Mouse (Mus musculus) stomach, postnatal 0 days (tissue): Measurements from ENCODE around the gene Garnl3.

ENCODE experiments used
- CTCF ChIP-seq: IDR thresholded peaks from 2 replicates; pipeline ENCODE4 v1.5.1; 2016; ENCODE audit warnings: antibody characterized with exemption, low read depth, mild to moderate bottlenecking, moderate library complexity
- EP300 ChIP-seq: optimal IDR thresholded peaks from 2 replicates; pipeline ENCODE3; 2016; ENCODE audit warnings: antibody characterized with exemption

GRCm38 (mm10) chr2:33045899-33046298, 85.6 kb downstream of the Garnl3 start:
- TF ChIP-seq CTCF, result no peak
- TF ChIP-seq EP300, result no peak
